Mouse (Mus musculus): ENCODE results near the gene Cox6b2.

Gene Cox6b2

GRCm38 (mm10) chr7:4759670-4760069 is 6.8 kb upstream of the Cox6b2 start:
- DNase-seq = no peak

DNA sequence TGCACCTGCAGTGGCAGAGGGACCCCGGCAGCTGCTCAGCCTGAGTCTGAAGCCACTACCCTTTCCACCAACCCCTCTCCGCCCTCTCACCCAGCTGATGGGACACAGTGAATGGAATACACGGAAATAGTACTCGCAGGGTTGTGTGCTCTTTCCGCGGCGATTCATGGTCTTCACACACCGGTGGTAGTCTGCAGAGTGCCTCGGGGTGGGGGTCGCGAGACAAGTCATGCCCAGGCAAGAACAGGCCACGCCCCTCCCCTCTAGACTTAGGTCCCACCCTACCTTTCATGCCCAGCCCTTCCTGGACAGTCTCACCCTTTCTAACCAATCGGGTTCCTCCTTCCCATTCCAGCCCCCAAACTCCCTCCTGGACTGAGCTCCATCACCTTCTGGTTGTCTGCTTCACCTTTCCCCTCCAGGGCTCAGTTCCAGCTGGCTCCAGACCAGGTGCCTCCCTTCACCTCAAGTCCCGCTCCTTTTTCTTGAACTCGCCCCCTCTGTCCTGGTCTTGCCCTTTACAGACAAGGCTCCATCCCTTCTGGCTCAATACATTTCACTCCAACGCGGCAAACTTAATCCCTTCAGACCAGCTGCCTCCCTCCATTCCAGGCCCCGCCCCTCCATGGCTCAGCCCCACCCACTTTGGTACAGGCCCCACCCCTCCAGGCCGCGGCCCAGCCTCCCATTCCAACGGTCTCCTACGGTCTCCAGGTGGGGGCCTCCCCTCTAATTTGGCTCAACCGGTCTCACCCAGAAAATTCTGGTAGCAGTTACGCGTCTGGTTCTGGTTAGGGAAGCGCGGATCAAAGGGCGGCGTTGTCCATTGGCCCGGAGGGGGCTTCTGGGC is 698 bp downstream of the Cox6b2 start:
- DNase-seq = peak; percentile 23 to 44

GRCm38 (mm10) chr7:4749169-4749568 is 3.7 kb downstream of the Cox6b2 start:
- DNase-seq = no peak

GRCm38 (mm10) chr7:4748321-4748720 is 4.6 kb downstream of the Cox6b2 start:
- no peak for DNase-seq

GRCm38 (mm10) chr7:4747156-4747899 is 5.6 kb downstream of the Cox6b2 start:
- DNase-seq = no peak

DNA sequence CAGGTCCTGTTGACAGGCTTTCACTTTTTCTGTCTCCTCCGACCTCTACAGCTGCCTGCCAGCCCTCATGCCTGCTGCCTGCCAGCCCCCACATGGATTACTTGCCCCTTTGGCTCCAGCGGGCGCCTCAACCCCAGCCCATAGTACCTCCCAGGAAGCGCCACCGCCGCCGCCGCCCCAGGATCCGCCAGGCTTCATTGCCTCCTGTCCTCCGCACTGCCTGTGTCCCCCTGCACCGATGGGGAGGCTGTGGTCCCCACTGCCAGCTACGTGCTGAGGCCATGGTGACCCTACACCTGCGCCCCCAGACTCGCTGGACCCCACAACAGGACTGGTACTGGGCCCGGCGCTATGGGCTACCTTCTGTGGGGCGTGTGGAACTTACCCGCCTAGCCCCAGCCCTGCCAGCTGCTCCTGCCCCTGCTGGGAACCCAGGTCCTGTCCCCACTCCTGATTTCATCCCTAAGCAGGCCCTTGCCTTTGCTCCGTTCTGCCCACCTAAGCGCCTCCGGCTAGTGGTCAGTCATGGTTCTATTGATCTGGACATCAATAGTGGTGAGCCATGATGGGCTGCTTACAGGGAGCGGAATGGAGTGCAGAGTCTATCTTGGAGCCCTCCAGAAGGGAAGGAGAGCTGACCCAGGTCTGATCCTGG is 6.4 kb downstream of the Cox6b2 start:
- no peak for DNase-seq

DNA sequence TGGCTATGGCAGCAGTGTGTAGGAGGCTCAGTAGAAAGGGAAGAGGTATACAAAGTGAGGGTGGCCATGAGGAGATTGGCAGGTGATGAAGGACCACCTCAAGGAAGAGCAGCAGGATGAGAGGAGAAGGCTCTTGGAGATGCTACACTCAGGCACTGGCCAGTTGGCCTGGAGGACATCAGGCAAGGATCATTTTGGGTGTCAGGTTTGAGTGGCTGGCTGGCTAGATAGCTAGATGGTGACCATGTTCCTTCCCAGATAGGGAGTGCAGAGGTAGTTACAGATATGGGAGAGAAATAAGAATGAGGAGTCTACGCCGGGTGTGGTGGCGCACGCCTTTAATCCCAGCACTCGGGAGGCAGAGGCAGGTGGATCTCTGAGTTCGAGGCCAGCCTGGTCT is 8.0 kb downstream of the Cox6b2 start:
- DNase-seq = no peak

GRCm38 (mm10) chr7:4743354-4743753 is 9.5 kb downstream of the Cox6b2 start:
- DNase-seq = no peak

DNA sequence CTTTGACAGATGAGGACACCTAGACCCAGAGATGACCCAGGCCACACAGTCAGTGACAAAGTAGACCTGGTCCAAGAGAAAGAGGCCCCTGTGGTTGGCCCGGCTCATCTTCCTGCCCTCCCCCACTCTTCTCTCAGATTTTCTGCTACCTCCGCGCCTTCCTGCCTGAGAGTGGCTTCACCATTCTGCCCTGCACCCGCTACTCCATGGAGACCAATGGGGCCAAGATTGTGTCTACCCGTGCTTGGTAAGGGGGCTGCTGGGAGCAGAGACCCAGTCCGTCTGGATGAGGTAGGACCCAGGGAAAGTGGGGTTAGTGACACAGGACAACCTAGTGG is 10.4 kb downstream of the Cox6b2 start:
- no peak for DNase-seq

- DNase-seq = no peak
Measured at GRCm38 (mm10) chr7:4741672-4742481, 11.0 kb downstream of the Cox6b2 start.

DNA sequence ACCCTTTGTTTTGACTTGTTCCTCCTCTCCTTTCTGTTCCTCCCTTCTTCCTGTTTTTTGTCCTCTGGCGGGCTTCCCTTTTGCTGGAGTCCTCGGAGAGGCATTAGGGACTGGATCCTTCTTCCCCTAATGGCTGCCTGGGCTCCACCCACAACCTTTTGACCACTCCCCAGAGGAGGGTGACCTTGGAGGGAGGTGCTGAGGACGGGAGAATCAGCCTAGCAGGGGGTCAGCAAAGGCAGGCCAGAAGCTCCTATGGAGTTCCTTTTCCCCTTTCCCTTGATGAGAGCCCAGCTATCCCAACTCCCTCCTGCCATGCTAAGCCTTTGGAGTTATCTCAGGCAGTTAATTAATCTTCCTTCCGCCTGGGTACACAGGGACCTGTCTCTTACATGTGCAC is 11.7 kb downstream of the Cox6b2 start:
- peak; percentile 17 to 37 for DNase-seq

DNA sequence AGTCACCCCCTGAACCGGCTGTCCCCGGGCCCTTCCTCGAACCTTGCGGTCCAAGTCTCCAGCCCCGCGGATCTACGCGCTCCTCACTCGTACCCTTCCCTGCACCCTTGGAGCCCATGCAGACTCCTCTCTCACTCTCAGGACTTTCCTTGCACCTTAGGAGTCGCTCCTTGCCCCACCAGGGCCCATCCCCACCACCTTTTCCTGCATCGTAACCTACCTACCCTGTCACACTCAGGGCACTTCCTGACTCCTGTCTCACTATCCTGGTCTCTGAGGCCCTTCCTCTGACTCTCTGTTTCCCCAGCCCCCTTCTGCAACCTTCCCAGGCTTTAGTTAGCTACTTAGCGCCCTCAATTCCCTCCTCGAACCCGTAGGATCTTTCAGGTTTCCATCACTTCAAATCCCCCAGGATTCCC is 12.6 kb downstream of the Cox6b2 start:
- DNase-seq = no peak

DNA sequence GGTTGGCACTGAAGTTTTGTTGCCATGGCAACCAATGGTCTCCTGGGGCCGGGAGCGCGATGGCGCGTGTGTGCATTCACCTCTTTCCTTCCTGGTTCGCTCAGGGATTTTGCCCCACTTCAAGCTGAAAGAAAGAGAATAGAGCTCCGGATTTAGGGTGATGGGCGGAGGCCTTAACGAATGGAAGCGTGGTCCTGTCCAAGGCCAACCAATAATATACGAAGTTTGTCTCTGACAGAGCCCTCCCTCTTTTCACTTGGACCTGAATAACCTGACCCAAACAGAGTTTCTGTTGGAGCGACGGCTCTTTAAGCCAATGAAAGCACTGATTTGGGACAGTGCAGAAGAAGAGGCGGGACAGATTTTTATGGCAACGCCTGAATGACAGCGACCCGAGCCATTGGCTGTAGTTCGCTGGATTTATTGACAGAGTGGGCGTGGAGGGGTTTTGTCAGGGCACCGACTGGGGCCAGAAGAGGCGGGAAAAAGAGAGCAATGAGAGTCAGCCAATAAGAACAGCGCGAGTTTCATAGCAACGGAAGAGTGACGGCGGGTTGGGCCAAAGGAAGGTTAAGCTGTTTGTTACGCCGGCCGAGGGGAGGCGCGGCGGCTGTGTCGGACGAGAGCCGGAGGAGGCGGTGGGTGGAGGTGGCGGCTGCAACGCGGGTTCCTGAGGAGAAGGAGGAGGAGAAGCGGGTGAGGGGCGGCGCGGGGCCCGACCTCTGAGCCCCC is 13.2 kb downstream of the Cox6b2 start, which contains the start of gene Kmt5c:
Gene Kmt5c (plus strand): TSS at position 572 of the 732 bp plus-strand sequence.
- peak; percentile 91 to 96 for DNase-seq

DNA sequence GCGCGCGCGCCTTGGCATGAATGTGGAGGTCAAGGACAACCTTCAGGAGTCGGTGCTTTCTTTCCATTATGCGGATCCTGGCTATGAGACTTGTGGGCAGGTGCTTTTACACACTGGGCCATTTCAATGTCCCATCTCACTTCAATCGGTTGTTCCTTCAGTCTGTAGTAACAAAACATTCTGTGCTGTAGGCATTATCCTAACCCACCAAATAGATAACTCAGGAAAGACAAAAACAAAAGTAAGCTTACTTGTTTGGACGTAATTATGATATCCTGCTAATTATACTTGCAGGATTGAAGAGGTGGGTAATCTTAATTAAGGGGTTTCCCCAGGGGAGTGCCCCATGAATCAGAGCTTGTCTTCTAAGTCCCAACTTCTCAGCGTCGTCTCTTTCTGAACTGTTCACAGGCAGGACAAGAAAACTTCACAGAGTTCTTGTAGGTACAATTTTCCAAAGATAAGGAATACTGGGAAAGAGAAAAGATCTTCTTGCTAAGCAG is 13.8 kb downstream of the Cox6b2 start:
- no peak for DNase-seq

- DNase-seq = no peak
Measured at GRCm38 (mm10) chr7:4732968-4733392, 19.9 kb downstream of the Cox6b2 start.

DNA sequence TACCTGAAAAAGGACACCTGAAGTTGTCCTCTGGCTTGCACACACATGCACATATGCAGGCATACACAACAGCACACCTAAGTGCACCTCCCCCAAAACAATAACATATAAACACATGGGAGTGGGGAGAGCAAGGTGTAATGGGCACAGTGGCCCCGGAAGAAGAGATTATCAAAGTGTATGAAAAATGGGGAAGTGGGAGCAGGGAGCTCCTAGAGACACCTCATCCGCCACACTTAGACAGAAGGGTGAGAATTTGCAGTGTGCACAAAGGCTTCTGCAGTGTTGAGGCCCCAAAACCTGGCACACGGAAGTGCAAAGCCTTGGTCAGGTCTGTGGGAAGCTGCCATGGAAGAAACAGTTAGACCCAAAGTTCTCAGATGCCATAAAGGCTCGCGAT is 21.8 kb downstream of the Cox6b2 start:
- no peak for DNase-seq

- DNase-seq = no peak
Measured at GRCm38 (mm10) chr7:4725169-4725568, 27.7 kb downstream of the Cox6b2 start, which contains the start of gene Tmem150b. Gene Tmem150b, minus strand, starts transcription at chr7:4725249.

DNA sequence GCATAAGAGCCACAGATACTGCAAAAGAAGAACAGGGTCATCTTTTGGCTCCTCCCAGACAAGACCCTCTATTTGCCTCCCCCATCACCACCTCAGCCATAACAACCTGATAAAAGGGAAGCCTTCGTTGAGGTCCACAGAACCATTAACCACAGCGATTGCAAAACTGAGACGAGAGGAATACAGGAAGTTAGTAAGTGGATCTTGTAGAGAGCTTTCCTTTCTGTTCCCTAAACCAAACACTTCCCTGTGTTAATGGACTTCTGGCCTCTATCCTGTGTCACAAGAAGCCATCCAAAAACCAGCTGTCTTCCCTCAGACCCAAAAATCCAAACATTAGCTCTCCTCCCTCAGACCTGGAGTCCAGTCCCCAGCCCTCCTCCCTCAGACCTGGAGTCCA is 28.5 kb downstream of the Cox6b2 start:
- DNase-seq = no peak

GRCm38 (mm10) chr7:4723508-4723907 is 29.4 kb downstream of the Cox6b2 start:
- DNase-seq = peak; percentile 19 to 35

- no peak for DNase-seq
Measured at GRCm38 (mm10) chr7:4719276-4719675, 33.6 kb downstream of the Cox6b2 start.

- DNase-seq = no peak
Measured at GRCm38 (mm10) chr7:4716955-4717354, 35.9 kb downstream of the Cox6b2 start.

- no peak for DNase-seq
Measured at GRCm38 (mm10) chr7:4712594-4712993, 40.3 kb downstream of the Cox6b2 start.
